Mouse (Mus musculus): ENCODE data around the gene Fa2h.
"Not testable (repeated sequence)": the region's sequence is repeated elsewhere in the genome, so short reads cannot be mapped to it uniquely, and the experiment has no call there.

- not testable (repeated sequence) for TF ChIP-seq CTCF (IDR thresholded peaks at IDR 0.05; ENCODE audit: low read depth, low read length); POLR2A (IDR thresholded peaks at IDR 0.05; ENCODE audit: extremely low read depth, insufficient read depth, low read length)
Measured at GRCm38 (mm10) chr8:111303076-111303803, 90.4 kb downstream of the Fa2h start.

Measured in liver, adult 2 months (tissue).